Mouse (Mus musculus): ENCODE measurements around the gene Adgrl2. TPM values are rescaled to one million over a fixed set of nuclear protein-coding genes. Genes with fewer than 3 reads are reported as not detected.

Adgrl2 gene
- polyA plus RNA-seq (2017; shearing (Covaris generic)) = not detected

GRCm38 (mm10) chr3:148990531-148991003 is at the start of gene Adgrl2:
Gene Adgrl2, minus strand, starts transcription at chr3:148990555.

